Mouse (Mus musculus) cerebellum, postnatal 4 days (tissue): ENCODE results near the gene Taf1c.

Experiments
- DNase-seq, 2 experiments: peaks; one replicate each; pipeline ENCODE4 v3.0.0; 2022; ENCODE audit warnings: low spot score in 2 of 2, mixed read lengths in 1 of 2

Taf1c gene

GRCm38 (mm10) chr8:119574437-119575365 is 30.3 kb downstream of the Taf1c start, which contains the start of the genes Hsdl1 and Dnaaf1:
Gene Hsdl1, minus strand, starts transcription at chr8:119575183.
Gene Dnaaf1, plus strand, starts transcription at chr8:119575235.
- peak; percentile 96 to 97 for DNase-seq

DNA sequence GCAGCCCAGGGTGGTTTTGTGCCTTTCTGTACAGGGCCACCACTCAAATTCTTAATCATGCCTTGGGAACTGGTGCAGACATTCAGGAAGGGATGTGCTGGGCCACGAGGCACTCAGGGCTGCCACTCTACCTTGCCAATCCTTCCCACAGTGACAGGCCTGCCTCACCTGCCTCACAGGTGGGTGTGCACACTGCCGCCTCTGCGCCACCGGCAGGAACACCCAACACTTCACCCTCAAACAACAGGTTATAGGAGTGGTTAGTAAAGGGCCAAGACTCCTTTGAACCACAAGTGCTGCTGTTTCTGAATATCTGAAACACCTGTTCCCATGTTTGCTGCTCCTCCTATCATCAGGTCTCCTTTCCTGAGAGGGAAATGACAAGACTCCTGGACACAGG is 32.6 kb downstream of the Taf1c start:
- no peak for DNase-seq

- no peak for DNase-seq
These were observed 33.9 kb downstream of the Taf1c start for GRCm38 (mm10) chr8:119571135-119571534.

- no peak for DNase-seq
These were observed 35.1 kb downstream of the Taf1c start for GRCm38 (mm10) chr8:119569881-119570280.

GRCm38 (mm10) chr8:119568951-119569350 is 36.1 kb downstream of the Taf1c start:
- DNase-seq, result no peak

DNA sequence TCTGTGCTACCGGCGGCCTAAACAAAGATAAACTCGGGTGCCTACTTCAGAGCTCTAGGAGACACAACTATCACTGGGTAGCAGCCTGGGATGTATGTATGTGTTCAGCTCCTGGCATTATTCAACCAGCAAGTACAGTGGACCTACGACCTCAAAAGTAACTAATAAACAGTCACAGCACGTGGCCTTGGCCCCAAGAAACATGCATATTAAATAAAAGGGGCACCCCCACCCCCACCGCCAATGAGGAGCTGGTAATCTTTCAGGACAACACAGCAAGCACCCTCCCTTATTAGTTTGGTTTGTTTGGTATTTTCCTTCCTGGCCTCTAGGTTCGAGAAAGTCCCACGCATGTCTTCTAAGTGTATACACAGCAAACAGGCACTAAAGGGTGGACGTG is 36.8 kb downstream of the Taf1c start:
- no peak for DNase-seq

DNA sequence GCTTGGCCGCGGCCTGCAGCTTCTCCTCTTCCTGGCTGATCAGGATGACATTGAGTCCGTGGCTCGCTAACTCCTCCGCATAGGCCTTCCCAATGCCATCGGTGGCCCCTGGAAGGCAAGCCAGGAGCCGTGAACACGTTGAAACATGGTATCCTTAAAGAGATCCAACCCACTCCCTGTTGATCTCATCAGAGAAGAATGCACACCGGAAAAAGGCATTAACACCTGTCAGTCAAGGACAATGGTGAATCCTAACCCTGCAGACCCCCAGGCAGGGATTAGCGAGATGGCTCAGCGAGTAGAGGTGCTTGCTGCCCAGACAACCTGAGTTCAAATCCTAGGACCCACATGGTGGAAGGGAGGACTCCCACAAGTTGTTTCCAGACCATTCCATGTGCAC is 38.7 kb downstream of the Taf1c start:
- DNase-seq, result no peak

- DNase-seq, result no peak
These were observed 41.2 kb downstream of the Taf1c start for GRCm38 (mm10) chr8:119563849-119564251.

- DNase-seq, result no peak
These were observed 45.7 kb downstream of the Taf1c start for GRCm38 (mm10) chr8:119559402-119559720.

DNA sequence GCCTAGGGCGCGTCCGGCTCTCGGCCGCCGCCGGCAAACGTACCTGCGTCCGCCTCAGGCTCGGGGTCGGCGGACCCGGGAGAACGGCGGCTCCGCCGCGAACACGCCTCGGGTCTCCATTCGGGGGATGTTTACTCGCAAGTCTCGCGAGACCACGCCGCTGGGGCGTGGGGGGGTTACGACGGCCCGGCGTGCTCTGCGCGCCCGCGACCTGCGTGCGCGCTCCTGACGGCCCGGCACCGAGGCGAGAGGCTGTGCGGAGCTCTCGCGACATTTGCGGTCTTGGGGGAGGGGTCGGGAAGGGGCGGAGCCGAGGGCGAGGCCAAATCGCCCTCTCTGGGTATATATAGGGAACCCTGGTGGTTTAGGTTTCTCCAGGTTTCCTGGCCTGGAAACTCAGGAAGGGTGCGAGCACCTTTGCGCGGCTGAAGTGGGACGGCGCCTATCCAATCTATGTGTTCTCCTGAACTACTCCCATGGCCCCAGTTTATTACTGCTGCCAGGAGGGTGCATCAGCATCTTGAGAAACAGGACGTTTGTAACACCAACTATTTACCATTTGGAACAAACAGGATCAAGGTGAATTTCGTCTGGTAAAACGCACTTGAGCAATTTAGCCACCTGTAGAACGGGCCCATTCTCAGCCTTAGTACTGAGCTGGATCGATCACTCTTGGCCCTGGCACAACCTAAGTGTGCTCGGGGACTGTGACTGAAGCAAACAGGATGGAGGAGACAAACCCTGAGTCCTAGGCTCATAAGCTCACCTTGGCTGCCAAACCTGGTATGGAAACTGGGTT is 46.2 kb downstream of the Taf1c start, which contains the start of gene Mbtps1:
Gene Mbtps1, minus strand, starts transcription at position 133 of the 799 bp plus-strand sequence.
- DNase-seq, result peak; percentile 96 to 98

DNA sequence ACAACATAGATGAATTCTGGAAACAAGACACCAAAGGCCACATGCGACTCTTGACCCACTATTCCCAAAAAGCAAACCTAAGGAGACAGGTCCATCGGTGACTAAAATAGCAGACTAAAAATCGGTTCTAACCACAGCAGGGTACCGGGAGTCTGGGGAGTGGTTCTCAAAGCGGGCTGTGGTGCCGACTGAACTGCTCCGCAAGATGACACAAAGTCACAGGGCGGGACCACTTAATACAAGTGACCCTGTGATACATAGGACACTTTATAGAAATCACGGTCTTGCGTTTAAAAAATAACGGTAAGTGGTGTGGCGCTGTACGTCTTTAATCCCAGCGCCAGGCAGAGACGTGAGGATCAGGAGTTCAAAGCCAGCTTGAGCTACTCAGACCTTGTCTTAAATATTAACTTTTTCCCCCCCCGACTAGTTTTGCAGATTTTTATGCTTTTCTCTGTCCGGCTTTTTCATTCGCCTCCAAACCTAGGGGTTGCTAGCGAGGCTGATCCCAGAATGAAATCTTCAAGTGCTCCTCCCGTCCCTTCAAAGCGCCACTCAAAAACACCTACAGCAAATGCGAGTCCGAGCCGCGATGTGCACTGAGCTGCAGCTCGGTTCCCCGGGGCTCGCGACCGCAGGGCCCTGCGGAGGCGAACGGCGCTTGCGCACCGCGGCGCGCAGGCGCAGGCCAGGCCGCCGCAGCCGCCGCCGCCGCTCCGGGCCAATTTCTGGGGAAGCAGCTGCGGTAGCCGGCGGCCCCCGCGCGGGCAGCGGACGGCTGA is 47.0 kb downstream of the Taf1c start:
- no peak for DNase-seq

DNA sequence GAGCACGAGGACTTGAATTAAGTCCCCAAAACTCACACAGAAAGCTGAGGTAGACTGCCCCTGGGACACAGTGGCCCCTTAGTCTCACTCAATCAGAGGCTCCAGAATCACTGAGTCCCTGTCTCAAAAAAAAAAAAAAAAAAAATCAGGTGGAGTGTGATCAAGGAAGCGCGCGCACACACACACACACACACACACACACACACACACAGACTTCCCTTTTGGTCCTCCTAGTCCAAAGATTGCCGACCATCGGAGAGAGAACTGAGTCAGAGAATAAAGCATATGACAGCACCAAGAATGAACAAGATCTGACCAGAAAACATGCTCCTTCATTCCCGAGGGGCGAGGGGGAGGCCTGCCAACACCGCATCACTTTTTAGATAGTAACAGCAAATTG is 47.9 kb downstream of the Taf1c start:
- no peak for DNase-seq

- DNase-seq, result no peak
These were observed 49.2 kb downstream of the Taf1c start for GRCm38 (mm10) chr8:119555861-119556260.

- no peak for DNase-seq
These were observed 52.1 kb downstream of the Taf1c start for GRCm38 (mm10) chr8:119552967-119553366.

GRCm38 (mm10) chr8:119548560-119549113 is 56.4 kb downstream of the Taf1c start:
- DNase-seq, result no peak
